Mouse (Mus musculus) neutrophil, adult 5-6 weeks (primary cell): ENCODE results near the gene Mphosph9. TPM values are rescaled to one million over a fixed set of nuclear protein-coding genes. Genes with fewer than 3 reads are reported as not detected.
A peak's percentile ranks its signal among the peaks of the same experiment; 100 is the strongest.

Experiments
- ATAC-seq: fragments of 151-379, 151-347 bp; 2 replicates; pipeline ENCODE4 v1.8.0; 2017; ENCODE audit warnings: mild to moderate bottlenecking, moderate TSS enrichment; ENCODE audit not compliant: insufficient number of reproducible peaks, poor library complexity, low FRiP score, severe bottlenecking; ENCODE audit errors: extremely low read depth
- total RNA-seq: library from RNA; stranded (forward); fragments of 200-1000 nt; gene quantifications from 2 replicates; pipeline ENCODE4 v1.2.3, GENCODE M21; 2017

Mphosph9 gene
- total RNA-seq, 1 experiment from 2014 or later: 18.3 TPM

DNA sequence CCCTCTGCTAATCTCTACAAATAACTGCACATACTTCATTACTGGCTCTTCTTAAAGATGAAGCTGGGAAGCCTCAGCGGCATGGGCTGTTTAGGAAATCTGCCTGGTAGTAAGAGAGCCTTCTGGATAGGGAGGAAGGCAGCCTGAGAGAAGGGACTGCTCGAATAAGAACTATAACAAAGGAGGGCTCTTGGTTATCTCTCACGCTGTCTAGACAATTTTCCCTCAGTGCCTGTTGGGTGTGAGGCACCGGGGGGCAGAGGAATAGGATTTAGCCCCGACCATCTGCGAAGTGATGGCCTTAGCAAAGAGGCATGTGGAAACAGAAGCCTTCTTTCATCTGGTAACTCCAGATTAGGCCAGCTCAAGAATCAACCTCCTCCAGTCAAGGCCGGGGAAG, 80.5 kb downstream of the Mphosph9 start:
- ATAC-seq: no peak

DNA sequence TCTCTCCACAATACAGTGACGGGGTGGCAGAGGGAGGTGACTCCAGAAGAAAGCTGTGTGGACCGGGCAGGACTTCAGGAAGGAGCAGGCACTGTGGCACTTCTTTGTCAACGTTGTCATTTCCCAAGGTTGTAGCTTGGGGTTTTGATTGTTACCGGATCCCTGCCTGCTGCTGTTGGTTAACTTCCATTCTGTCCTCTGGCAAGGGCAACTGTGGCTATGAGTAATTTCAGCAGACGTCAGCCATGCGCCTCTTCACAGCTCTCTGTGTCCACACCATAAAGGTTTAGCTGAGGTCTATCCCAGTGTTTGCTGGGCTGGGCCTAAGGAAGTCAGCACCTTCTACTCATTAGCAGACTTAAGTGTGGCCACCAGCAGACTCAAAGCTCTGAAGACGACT, 82.9 kb downstream of the Mphosph9 start:
- ATAC-seq: no peak

DNA sequence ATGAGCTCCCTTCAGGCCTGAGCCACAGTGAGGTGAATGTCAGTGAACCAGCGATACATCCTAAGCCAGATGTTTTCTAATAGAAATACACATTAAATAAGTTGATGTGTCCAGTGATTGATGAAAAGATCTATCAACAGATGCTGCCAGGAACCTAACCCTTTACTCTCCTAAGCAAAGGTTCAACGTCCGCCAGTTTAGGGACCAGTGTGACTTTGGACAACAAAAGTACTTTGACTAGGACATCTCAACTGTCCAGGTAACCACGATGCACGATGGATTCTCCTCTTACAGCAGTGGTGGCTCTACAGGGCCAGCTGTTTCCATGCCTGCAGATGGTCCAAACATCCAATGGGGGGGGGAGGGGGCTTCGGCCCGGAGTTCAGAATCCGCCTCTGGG, 83.3 kb downstream of the Mphosph9 start:
- ATAC-seq: no peak

DNA sequence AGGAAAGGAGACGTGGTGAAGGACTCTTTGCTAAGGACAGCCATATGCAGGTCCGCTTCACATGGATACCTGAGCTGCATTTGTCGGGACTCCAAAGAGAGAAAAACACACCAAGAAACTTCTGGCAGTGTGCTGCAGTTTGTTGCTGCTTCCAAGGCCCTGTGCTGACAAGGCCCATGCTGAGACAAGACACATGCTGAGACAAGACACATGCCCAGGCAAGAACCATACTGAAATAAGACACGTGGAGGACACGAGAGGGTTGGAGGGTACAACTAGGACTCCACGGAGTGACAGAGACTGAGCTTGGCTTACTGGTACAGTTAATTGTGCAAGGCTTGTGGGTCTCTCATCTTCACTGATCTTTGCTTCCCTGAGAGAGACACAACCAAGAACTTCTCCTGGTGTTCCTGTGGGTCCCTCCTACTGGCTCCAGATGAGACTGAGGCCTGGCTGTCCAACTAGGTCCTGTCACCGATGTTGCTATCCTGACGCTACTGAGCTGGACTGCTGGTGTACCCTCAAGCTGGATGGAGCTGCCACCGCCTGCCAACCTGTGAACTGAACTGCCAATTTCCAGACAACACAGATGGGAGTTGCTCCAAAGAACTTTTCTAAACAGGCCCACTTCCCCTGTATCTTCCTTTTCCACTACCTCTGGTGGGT, 84.4 kb downstream of the Mphosph9 start:
- ATAC-seq: no peak; the same call in 1 of the 2 replicates

DNA sequence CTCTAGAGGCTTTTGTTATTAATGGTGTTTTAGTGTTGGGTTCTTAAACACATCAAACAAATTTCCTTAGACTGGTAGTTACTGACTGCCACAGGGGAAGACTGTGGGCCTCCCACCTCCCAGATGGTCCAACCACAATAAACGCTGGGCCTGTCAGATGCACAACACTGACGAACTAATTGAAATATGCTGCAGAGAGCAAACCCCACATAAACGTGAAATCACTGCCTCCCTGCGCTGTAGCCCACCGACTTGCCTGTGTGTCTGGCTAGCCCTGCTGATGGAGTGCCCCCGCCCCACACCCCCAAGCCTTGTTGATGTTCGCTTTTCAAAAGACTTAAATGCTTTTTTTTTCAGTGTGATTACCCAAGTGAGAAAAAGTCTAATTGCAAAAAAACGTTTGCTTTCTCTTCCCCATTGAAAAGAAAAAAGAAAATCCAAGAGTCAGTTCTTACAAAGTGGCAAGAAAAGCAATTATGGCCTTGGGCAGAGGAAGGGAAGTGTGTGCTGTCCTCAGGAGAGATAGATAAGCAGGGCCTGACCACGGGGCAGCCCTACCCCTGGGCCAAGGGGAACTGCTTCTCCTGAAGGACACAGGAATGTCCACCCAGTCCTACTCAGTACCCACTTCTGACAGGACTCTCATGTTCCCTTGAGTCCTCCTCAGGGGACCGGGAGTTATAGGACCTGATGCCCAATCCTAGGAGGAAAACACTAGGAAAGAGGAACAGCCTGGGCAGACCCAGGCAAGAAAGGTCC, 85.9 kb downstream of the Mphosph9 start:
- ATAC-seq: no peak

DNA sequence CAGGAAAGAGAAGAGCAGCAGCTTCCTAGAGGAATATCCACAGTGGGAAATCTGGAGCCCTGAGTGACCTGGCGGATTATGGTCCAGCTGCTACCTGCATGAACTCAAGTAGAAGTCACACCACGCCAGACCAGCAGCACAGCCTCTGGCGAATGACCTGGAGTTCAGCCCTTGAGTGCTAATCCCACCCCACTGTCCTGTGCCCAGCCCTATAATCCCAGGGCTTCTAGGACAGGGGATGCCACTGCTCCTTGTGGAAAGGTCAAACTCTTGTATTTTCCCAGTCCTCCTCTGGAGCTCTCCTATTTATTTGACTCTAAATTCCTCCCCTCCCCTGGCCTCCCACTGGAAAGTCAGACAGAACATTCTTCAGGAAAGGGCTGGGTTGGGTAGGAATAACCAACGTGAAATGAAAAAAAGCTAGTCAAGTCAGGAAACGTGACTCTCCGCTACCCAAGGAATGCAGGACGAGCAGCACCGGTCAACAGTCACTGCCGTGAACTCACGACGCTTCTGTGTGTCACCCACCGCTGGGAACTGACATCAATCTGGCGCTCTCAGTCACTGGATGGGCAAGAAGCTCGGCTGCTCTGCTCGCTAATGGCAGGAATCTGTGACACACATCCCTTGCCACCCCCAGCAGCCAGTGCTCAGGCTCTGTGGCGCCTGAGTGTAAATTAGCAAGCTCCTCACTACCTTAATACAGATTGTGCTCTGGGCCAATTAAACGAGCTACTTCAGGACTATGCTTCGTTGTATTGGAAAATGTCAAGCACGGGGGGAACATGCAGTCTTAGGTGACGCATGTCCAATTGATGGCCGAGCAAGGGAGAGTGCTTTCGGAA, 86.7 kb downstream of the Mphosph9 start:
- ATAC-seq: 0 out of 2 replicates have a peak, but pooled peaks have one; percentile 14

DNA sequence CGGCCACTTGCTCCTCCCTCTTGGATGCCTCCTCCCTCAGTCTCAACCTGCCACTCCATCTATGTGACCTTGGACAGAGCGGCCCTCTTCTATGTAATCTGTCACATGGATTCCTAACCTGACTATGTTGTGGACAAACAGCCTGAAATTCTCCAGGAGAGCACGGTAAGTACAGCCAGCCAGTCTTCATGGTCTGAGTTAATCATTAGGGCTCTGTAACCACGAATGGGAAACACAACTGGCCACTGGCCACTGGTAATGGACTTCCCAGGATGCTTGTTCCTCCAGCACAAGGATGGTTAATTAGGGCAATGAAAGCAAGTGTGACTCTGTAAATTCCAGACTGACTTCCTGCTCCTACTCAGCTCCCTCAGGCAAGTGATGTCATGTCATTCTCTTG, 91.6 kb downstream of the Mphosph9 start:
- ATAC-seq: no peak

DNA sequence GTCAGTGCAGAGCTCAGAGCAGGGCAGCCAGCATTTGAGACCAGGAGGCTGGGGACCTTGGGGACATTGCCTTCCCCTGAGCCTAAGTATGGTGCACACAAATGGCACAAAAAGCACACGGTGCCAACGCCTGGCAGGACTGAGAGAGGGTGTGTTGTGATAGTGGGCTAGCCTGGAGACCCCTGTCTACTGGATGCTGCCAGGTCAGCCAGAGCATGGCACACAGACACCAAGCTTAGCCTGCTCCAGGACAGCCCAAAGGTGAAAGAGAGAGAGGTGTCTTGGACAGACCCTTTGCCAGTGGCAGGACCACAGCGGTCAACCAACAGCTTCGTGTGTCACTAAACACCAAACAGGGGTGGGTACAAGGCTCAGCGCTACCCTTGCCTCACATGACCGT, 93.0 kb downstream of the Mphosph9 start:
- ATAC-seq: no peak

DNA sequence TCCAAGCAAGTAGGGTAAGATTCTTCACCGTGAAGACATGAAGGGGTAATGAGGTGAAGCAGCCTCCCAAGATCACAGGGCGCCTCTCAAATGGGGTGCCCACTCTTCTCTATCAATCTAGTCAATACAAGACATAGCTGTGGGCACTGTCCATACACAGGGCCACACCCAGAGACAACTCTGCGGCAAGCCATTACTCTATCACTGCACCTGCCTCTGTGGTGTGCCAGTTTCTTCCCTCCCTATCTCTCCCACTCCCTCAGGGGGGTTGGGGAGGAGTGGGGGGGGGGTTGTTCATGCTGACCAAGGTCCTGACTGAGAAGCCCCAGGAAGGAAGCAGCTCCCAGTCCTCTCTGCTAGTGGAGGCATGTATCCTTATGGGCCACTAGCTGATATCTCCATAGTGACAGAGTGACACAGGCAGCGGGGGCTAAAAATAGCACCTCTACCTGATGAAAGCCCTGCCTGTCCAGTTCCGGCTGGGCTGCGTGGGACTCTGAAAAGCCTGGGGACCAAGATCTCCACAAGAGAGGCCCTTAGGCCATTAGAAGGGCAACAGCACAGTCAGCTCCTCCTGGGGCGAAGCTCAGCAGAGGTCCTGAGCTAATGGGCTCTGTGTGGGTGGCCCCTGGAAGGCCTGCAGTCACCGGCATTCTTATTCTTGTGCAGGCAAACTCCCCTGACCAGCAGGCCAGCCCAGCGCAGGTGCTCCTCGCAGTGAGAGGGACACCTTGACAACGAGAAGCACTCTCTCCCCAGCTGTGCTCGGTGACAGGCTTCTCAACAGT, 93.7 kb downstream of the Mphosph9 start:
- no peak for ATAC-seq

DNA sequence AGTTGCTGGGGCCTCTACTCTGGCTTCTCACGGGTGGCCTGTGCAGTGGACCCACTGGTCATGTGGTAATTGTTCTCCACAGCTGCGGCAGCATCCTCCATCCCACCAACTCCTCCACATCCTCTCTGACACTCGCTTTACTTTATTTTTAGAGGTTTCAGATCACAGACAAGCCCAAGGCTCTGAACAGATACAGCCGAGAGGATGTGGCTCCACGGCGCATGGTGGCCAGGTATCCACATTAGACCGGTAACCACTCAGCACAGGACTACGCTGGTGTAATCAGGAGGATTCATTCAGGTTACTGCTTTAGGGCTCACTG, 94.7 kb downstream of the Mphosph9 start:
- peak; percentile 21; the same call in 1 of the 2 replicates for ATAC-seq

DNA sequence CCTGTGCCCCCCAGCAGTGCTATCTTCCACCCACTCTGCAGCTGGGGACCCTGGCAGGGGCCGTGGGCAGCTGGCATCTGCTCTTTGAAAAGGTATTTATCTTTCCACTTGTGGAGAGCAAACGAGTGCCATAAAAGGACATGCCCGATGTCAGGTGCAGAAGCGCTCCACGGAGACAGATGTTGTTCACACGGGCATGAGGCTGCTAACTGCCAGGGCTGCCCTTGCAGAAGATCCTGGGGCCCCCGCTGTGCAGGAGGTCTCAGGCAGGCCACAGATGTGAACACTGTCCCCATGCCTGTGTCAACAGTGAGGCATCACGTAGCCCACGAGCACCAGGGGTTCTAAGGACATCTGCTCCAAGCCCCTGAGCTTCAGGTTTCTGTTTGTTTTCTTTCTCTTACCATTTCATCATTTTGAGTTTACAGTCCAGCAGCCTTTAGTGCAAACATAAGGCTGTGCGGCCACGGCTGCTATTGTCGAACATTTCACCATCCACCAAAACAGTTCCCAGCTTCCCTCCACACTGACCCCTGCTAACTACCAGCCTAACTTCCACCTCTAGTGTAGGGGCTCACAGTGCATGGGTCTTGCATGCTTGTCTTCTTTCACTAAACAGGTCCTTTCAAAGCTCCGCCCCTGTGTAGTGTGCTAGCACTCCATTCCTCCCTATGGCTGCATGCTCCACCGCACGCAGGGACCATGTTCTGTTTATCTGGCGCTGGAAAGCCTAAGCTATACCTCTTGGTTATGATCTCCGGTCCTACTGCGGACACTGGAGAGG, 95.2 kb downstream of the Mphosph9 start:
- no peak for ATAC-seq

DNA sequence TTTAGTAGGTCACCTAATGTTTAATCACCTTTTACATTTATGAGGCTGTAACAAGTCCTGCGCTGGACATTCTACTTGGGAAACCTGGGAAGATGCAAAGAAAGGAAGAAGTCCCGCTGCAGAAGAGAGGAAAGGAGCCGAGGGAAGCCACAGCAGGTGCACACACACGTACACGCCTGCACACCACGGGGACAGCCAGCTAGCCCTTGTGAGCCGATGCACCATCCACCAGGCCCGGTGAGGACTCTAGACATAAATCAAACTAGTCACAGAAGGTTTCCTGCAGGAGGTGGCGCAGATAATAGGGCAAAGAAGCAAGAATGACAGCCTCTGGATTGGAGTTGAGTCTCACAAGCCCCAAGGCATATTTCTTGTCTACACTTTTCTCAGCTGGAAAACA, 97.3 kb downstream of the Mphosph9 start:
- ATAC-seq: no peak

DNA sequence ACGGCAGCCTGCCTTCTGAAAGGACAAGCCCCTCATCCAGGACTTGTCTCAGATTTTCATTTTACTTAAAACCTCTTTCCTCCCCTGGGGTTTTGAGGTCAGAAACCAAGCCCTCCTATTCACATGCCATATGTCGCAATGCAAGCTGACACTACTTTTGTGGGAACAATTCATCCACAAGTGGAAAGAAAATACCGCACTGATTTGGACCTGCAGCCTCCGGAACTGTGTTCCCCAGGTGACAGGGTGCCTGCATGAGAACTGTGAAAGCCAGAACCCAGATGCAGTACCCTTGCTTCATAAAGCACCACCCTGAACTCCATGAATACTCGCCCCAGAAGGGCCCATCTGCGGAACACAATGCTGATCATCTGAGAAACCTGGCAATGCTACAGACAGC, 100.6 kb downstream of the Mphosph9 start:
- no peak for ATAC-seq

DNA sequence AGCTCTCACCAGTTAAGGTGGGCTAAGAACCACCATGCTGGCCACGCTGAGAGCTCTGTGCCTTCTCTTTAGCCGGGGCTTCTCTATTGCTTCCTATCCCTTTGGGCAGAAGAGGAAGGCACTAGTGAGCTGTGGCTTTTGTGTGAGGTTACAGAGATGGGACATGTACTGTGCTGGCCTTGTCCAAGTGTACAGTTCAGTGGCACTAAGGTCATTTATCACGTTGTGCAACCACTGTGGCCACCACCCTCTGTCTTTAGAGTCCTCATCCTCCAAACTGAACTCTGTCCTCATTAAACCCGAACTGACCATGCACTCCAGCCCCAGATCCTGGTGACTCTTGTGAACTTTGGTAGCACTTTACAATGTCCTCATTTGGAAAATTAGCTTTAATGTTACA, 101.3 kb downstream of the Mphosph9 start:
- no peak for ATAC-seq

DNA sequence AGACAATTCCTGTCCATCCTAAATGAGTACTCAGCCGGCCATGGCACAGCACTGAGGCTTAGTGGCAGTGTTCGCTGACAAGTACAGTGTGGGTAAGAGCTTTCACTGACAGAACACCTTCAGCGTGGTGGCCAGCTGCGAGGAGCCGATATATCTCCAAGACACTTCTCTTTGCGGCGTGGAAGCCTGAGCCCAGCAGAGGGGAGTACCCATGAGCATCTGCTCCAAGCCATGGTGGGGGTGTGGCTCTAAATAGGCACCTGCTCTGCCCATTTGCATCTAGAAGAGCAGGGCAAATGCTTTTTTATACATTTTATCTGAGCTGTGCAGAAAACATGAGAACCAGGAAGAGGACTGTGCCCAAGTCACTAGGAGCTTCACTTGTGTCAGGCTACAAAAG, 101.9 kb downstream of the Mphosph9 start:
- no peak for ATAC-seq

DNA sequence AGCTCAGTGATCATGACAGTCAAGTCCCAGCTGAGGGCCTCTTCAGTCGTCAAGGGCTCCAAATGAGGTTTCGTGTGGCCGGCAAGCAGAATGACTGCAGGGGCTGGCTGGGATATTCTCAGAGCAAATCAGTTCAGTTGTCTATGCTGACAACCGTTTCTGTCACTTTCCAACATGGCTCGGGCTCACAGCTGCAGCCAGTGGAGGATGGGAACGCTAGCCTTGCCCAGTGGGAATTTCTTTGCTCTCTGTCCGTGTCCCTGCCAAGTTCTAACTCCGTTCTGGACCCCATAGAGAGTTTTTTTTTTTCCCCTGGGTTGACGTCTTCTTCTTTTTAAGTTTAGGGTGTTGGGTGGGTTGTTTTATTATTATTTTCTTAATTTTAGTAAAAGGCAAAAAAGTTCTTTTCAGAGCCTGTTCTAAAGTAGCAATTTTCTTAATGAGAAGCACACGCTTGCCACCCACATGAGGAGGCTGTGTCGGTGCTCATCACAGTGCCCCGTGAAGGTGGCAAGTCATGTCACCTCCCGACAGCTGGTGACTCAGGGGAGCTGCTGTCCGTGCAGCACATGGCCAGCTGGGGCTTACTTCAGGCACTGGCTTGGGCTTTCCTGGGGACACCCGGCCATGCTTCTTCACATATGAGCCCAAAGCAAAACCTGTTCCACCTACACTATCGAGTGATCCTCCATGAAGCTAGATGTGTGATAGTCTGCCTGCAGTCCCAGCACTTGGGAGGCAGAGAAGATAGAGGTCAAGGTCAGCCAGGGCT, 103.3 kb downstream of the Mphosph9 start:
- ATAC-seq: no peak

DNA sequence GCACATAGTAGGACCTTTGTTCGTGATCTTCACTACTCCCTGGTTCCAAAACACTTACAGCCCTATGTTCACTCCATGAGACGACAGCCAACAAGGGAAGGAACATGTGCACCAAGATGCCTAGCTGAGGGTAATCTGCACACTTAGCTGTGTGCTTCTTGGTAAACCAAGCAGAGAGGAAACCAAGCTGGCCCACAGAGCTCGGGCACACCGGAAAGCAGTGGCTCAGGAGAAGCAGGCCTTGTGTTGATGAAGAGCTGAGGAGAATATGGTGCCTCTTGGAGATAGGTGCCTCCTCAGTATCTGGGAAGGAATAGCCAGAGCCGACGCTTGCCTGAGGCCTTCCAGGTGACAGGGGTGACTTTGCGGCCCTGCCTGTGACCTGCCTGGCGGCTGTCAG, 104.2 kb downstream of the Mphosph9 start:
- no peak for ATAC-seq

DNA sequence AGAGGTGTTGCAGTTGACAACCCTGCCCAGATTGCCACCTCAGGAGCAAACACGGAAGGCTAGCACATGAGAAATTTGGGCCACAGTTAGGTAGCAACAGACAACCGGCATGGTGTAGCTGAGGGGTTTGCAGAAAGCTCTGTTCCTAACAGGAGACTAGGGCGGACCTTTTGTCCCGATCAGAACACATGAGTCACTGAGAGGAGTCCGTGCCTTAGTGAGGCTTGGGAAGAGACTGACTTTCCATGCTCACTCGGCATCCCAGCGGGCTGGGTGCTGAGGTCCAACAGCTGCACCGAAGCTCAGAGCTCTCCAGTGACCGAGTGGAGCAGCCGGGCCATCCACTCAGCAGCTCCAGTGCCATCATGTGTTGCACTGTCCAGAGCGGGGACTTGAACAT, 105.1 kb downstream of the Mphosph9 start:
- no peak for ATAC-seq
